Mouse (Mus musculus) midbrain, postnatal 0 days (tissue): ENCODE measurements around the gene Traf7. TPM values are rescaled to one million over a fixed set of nuclear protein-coding genes. Genes with fewer than 3 reads are reported as not detected.
A peak's percentile ranks its signal among the peaks of the same experiment; 100 is the strongest.

Source experiments
- ATAC-seq: fragments of 200-750 bp; cut with Nextera tagmentation; 2 replicates; pipeline ENCODE4 v1.8.0; 2017; ENCODE audit warnings: moderate number of reproducible peaks, mild to moderate bottlenecking, moderate TSS enrichment, moderate library complexity; ENCODE audit not compliant: low FRiP score
- DNase-seq: peaks from one replicate; pipeline ENCODE4 v3.0.0-alpha.2; 2015; ENCODE audit warnings: low spot score
- H3K27ac ChIP-seq: fragments of 300-500 bp; sonication (generic); 2 replicates; pipeline ENCODE4 v1.5.1; 2014; ENCODE audit warnings: low read depth, mild to moderate bottlenecking, low read length, mixed read lengths
- H3K27me3 ChIP-seq: fragments of 300-500 bp; sonication (generic); 2 replicates; pipeline ENCODE4 v1.6.1; 2014; ENCODE audit warnings: low read length, control low read depth, mixed read lengths; ENCODE audit not compliant: insufficient read depth
- H3K36me3 ChIP-seq: fragments of 300-500 bp; sonication (generic); 2 replicates; pipeline ENCODE4 v1.6.1; 2014; ENCODE audit warnings: low read length, control low read depth, mixed read lengths; ENCODE audit not compliant: insufficient read depth
- H3K4me1 ChIP-seq: fragments of 300-500 bp; sonication (generic); 2 replicates; pipeline ENCODE4 v1.6.1; 2014; ENCODE audit warnings: mild to moderate bottlenecking, control low read depth, antibody characterized with exemption, low read length, mixed read lengths; ENCODE audit not compliant: insufficient read depth
- H3K4me2 ChIP-seq: fragments of 300-500 bp; sonication (generic); 2 replicates; pipeline ENCODE4 v1.6.1; 2014; ENCODE audit warnings: low read depth, mild to moderate bottlenecking, low read length, mixed read lengths; ENCODE audit not compliant: poor library complexity, severe bottlenecking
- H3K4me3 ChIP-seq: fragments of 300-500 bp; sonication (generic); 2 replicates; pipeline ENCODE4 v1.5.1; 2014; ENCODE audit warnings: low read depth, mild to moderate bottlenecking, low read length, moderate library complexity
- H3K9ac ChIP-seq: fragments of 300-500 bp; sonication (generic); replicated peaks from 2 replicates; pipeline ENCODE4 v1.6.1; 2014; ENCODE audit warnings: mild to moderate bottlenecking, low read length, moderate library complexity, mixed read lengths; ENCODE audit not compliant: poor library complexity, severe bottlenecking
- H3K9me3 ChIP-seq: fragments of 300-500 bp; sonication (generic); 2 replicates; pipeline ENCODE4 v1.6.1; 2016; ENCODE audit warnings: low read length, control low read depth
- CTCF ChIP-seq: IDR thresholded peaks from 2 replicates; pipeline ENCODE4 v1.5.1; 2016; ENCODE audit warnings: antibody characterized with exemption, mild to moderate bottlenecking
- WGBS: fragments of 180-500 bp; shearing (Covaris S2); extraction: QIAGEN DNeasy Blood & Tissue Kit; methylation state at CpG from one replicate; pipeline ENCODE4 v1.1.7; 2014; 5-methylcytosine and 5-hydroxymethylcytosine counted together
- polyA plus RNA-seq: library from polyadenylated mRNA; unstranded; fragments of >200 nt; fragmentation: Nextera tagmentation; extraction: Ambion mirVana; gene quantifications from 2 replicates; pipeline ENCODE4 v1.2.1, GENCODE M21; 2015
- total RNA-seq: library from RNA; depleted of rRNA; stranded (reverse); fragments of >200 nt; gene quantifications from 2 replicates; pipeline ENCODE4 v1.2.3, GENCODE M21; 2014

Traf7 gene
- total and polyA plus RNA-seq, 2 experiments from 2014 or later: 71.4 to 175 TPM

DNA sequence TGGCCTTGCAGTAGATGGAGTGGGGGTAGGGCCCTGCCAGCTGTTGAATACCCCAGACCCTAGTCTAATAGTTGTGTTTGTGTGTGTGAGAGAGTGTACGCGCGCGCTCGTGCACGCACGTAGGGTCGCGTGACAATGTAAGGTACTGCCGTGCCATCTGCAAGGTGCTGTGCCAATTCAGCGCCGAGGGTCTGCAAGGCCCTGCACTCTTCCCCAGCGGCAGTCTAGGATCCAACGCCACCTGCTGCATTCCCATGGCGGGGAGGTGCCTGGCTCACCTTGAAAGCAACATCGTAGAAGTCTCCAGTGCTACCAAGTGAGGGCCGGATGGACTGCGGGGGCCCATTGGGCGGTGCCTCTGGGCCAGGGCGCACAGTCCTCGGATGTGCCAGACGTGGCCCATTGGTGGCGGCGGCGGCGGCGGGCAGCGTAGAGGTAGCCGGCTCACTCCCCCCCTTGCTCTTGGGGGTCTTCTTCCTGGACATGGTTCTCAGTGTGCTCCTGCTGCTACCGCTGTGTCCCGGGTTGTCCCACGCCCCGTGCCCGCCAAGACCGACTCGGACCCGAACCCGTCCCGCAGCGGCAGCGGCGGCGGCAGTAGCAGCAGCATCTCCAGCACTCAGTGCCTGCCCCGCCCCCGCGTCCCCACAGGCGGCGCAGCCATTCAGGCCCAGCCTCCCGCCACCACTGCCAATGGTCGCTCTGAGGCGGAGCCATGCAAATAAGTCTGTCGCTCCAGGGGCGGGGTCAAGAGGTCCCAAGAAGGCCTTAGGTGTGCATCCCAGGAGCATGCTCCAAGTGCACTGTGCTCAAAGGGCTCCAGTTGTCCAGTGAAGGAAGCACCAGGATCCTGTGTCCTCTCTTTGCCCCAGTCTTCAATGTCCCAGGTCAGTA, 5.6 kb upstream of the Traf7 start:
- Histone ChIP-seq H3K27me3 (no peaks in the 10 kb centered on the region), H3K9me3 (no peaks in the 10 kb centered on the region), H3K4me2 (peak overlapping the region; percentile 67), H3K4me3 (peak overlapping the region; percentile 43), H3K4me1 (peaks cover 27% of the 10 kb centered on the region), H3K27ac (peak overlapping the region; percentile 47; the same call in 1 of the 2 replicates), H3K9ac (peak overlapping the region; percentile 61), H3K36me3 (no peaks in the 10 kb centered on the region)
- WGBS: 6% methylated on average over 51 of the region's 53 CpGs
- TF ChIP-seq CTCF: no peak; the same call in 1 of the 2 replicates
- ATAC-seq (peak; percentile 51; the same call in 1 of the 2 replicates), DNase-seq (peak; percentile 85)

DNA sequence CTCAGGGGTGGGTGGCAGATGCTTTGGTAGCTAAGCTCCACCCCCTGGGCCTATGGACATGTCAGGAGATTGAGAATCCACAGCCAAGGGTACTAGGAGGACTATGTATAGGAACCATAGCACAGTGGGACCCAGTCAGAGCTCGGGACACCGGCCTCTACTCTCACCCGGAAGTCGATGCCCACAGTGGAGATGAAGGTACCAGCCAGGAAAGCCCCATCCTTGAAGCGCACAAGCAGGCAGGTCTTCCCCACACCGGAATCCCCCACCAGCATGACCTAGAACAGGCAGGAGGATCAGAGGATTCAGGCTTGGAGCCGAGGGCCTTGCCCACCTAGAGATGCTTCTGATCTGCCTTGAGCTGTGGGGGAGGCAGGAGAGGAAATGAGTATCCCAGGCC, 4.3 kb upstream of the Traf7 start:
- no peak overlapping the region for H3K27ac ChIP-seq
- peaks cover 22% of the 10 kb centered on the region for H3K4me1 ChIP-seq
- no peak overlapping the region for H3K9ac ChIP-seq

DNA sequence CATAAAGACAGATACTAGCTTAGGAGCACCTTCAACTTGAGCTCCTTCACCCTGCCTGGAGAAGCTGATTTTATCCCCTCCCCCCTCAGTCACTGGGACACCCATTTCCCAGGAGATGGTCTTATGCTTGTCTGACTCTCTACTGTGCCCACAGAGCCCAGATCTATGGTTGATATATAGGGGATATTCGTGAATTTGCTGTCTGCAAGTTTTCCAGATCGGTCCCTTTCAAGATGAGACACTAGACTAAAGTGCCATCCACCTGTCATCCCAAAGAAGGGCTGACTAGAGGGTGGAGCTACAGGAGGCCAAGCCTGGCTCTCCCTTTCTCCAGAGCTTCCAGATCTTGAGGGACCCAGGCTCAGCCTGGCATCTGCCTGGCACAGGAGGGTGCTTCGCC, 3.3 kb upstream of the Traf7 start:
- no peaks in the 10 kb centered on the region for H3K36me3 ChIP-seq
- no peak for TF ChIP-seq CTCF
- H3K27ac ChIP-seq: no peak overlapping the region
- ATAC-seq (no peak), DNase-seq (no peak)
- no peak overlapping the region for H3K4me2 ChIP-seq
- no peaks in the 10 kb centered on the region for H3K27me3 ChIP-seq
- no peak overlapping the region for H3K9ac ChIP-seq
- H3K9me3 ChIP-seq: no peaks in the 10 kb centered on the region
- no peak overlapping the region for H3K4me3 ChIP-seq
- peaks cover 30% of the 10 kb centered on the region for H3K4me1 ChIP-seq
- WGBS: 72% methylated on average over 3 of the region's 3 CpGs

More for the DNA sequence above, 4.3 kb upstream of the Traf7 start:
- Histone ChIP-seq H3K36me3 (no peaks in the 10 kb centered on the region), H3K9me3 (no peaks in the 10 kb centered on the region), H3K27me3 (no peaks in the 10 kb centered on the region), H3K4me3 (no peak overlapping the region), H3K4me2 (no peak overlapping the region; the same call in 1 of the 2 replicates)
- no peak for ATAC-seq
- no peak for DNase-seq
- 72% methylated on average over 7 of the region's 7 CpGs for WGBS
- no peak for TF ChIP-seq CTCF

DNA sequence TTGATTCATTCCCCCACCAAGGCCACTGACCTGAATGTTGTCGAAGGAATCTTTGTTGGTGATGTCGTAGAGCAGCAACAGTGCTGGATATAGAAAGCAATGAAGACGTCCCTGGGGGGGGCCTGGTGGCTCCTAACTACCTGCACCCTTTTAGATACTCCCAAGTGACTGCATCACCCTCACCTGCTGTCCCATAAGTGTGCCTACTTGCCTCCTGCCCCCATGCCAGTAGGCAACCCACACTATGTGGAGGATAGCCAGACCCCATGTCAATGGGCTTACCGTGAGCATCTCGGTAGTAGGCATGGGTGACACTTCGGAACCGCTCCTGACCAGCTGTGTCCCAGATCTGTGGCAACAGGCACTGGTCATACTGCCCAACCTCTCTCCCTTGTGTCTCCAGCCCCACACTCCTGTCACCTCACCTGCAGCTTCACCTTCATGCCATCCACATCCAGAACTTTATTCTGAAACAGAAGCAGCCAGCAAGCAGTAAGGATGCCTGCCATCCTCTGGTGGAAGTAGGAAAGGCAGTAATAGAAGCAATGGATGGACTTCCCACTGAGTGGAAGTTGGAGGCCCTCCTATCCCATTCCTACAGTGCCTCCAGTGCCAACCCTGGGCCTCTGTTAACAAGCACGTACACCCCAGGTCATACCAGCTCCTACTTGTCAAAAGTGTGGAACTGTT, 2.8 kb upstream of the Traf7 start:
- peak overlapping the region; percentile 10; the same call in 1 of the 2 replicates for H3K4me2 ChIP-seq
- ATAC-seq (no peak), DNase-seq (no peak)
- peaks cover 30% of the 10 kb centered on the region for H3K4me1 ChIP-seq
- H3K9me3 ChIP-seq: no peaks in the 10 kb centered on the region
- no peak overlapping the region for H3K4me3 ChIP-seq
- WGBS: 34% methylated on average over 8 of the region's 8 CpGs
- no peaks in the 10 kb centered on the region for H3K27me3 ChIP-seq
- no peaks in the 10 kb centered on the region for H3K36me3 ChIP-seq
- no peak overlapping the region for H3K27ac ChIP-seq
- 0 out of 2 replicates have a peak overlapping the region, but pooled peaks have one; percentile 67 for H3K9ac ChIP-seq
- peak; percentile 69 for TF ChIP-seq CTCF

DNA sequence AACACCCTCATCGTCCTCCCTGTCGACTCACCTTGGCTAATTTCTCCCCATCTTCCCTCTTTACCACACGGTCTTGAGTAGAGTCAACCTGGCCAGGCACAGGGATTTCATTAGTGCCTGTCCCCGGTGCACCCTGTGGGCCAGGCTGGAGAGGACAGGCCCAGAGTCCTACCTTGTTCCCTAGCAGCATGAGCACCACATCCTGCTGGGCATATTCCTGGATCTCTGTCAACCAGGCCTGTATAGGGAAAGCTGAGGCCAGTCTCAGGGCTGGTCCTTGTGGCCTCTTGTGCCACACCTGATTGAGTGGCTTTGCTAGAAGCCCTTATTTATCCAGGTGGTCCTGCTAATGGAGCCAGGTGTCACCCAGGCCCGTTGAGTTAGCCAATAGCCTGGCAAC, 2.1 kb upstream of the Traf7 start:
- H3K27ac ChIP-seq: no peak overlapping the region
- 27% methylated on average over 5 of the region's 5 CpGs for WGBS
- no peak overlapping the region for H3K4me3 ChIP-seq
- H3K27me3 ChIP-seq: no peaks in the 10 kb centered on the region
- peak overlapping the region; percentile 82 for H3K4me2 ChIP-seq
- peaks cover 30% of the 10 kb centered on the region for H3K4me1 ChIP-seq
- DNase-seq (no peak), ATAC-seq (no peak)
- TF ChIP-seq CTCF: no peak
- H3K9ac ChIP-seq: peak overlapping the region; percentile 67
- H3K9me3 ChIP-seq: no peaks in the 10 kb centered on the region
- H3K36me3 ChIP-seq: peaks cover 5% of the 10 kb centered on the region
